Mouse (Mus musculus) liver, embryonic 14.5 days (tissue): ENCODE measurements around the gene Tnfrsf13c.

Experiments used
- CTCF ChIP-seq: IDR thresholded peaks from 2 replicates; pipeline ENCODE4 v1.5.1; 2016; ENCODE audit warnings: antibody characterized with exemption, low read depth, control low read depth
- EP300 ChIP-seq: IDR thresholded peaks from 2 replicates; pipeline ENCODE4 v1.6.1; 2016; ENCODE audit warnings: antibody characterized with exemption, low read depth

GRCm38 (mm10) chr15:82229542-82230045 is 5.4 kb upstream of the Tnfrsf13c start:
- TF ChIP-seq EP300 (no peak), CTCF (no peak)
